Mouse (Mus musculus) intestine, postnatal 0 days (tissue): ENCODE data around the gene Dact3. TPM values are rescaled to one million over a fixed set of nuclear protein-coding genes. Genes with fewer than 3 reads are reported as not detected.

Experiments used
- ATAC-seq: fragments of 200-750 bp; cut with Nextera tagmentation; 2 replicates; pipeline ENCODE4 v1.8.0; 2017; ENCODE audit warnings: mild to moderate bottlenecking, moderate TSS enrichment, moderate library complexity
- H3K27ac ChIP-seq: fragments of 300-500 bp; sonication (generic); 2 replicates; pipeline ENCODE4 v1.5.1; 2014; ENCODE audit warnings: mild to moderate bottlenecking, low read depth, low read length, moderate library complexity
- H3K27me3 ChIP-seq: fragments of 300-500 bp; sonication (generic); replicated peaks from 2 replicates; pipeline ENCODE4 v1.6.1; 2014; ENCODE audit warnings: low read length, mixed read lengths; ENCODE audit not compliant: control insufficient read depth, insufficient read depth
- H3K36me3 ChIP-seq: fragments of 300-500 bp; sonication (generic); 2 replicates; pipeline ENCODE4 v1.6.1; 2014; ENCODE audit warnings: mild to moderate bottlenecking, moderate library complexity; ENCODE audit not compliant: control insufficient read depth, insufficient read depth
- H3K4me1 ChIP-seq: fragments of 300-500 bp; sonication (generic); replicated peaks from 2 replicates; pipeline ENCODE4 v1.6.1; 2014; ENCODE audit warnings: antibody characterized with exemption, low read length, mixed read lengths; ENCODE audit not compliant: control insufficient read depth, insufficient read depth
- H3K4me2 ChIP-seq: fragments of 300-500 bp; sonication (generic); replicated peaks from 2 replicates; pipeline ENCODE4 v1.6.1; 2014; ENCODE audit warnings: low read depth, mild to moderate bottlenecking, moderate library complexity
- H3K4me3 ChIP-seq: fragments of 300-500 bp; sonication (generic); 2 replicates; pipeline ENCODE4 v1.5.1; 2014; ENCODE audit warnings: low read depth, low read length
- H3K9ac ChIP-seq: fragments of 300-500 bp; sonication (generic); 2 replicates; pipeline ENCODE4 v1.6.1; 2014; ENCODE audit warnings: mild to moderate bottlenecking, low read depth, low read length
- H3K9me3 ChIP-seq: fragments of 300-500 bp; sonication (generic); 2 replicates; pipeline ENCODE4 v1.6.1; 2016; ENCODE audit warnings: mixed run types; ENCODE audit not compliant: control insufficient read depth
- CTCF ChIP-seq: sonication (generic); IDR thresholded peaks from 2 replicates; pipeline ENCODE4 v1.5.1; 2016; ENCODE audit warnings: low read depth, mild to moderate bottlenecking, control low read depth, antibody characterized with exemption, moderate library complexity
- WGBS: fragments of 180-500 bp; shearing (Covaris S2); extraction: QIAGEN DNeasy Blood & Tissue Kit; methylation state at CpG from one replicate; pipeline ENCODE4 v1.1.7; 2014; 5-methylcytosine and 5-hydroxymethylcytosine counted together
- polyA plus RNA-seq: library from polyadenylated mRNA; unstranded; fragments of >200 nt; fragmentation: Nextera tagmentation; extraction: Ambion mirVana; gene quantifications from 2 replicates; pipeline ENCODE4 v1.2.1, GENCODE M21; 2015

The Dact3 gene
- polyA plus RNA-seq, 1 experiment from 2014 or later, result 3.7 TPM

- Histone ChIP-seq H3K9me3 (no peaks in the 10 kb centered on the region), H3K4me3 (peak overlapping the region; percentile 91), H3K9ac (peak overlapping the region; percentile 80), H3K27me3 (no peaks in the 10 kb centered on the region), H3K4me2 (peak overlapping the region; percentile 84), H3K36me3 (peaks cover 22% of the 10 kb centered on the region), H3K27ac (peak overlapping the region; percentile 94), H3K4me1 (peaks cover 9% of the 10 kb centered on the region; the same call in 1 of the 2 replicates)
- 19% methylated on average over 6 of the region's 6 CpGs for WGBS
- 0 out of 2 replicates have a peak, but pooled peaks have one; percentile 18 for ATAC-seq
- TF ChIP-seq CTCF, result no peak
Measured at GRCm38 (mm10) chr7:16921881-16922335, 46.8 kb downstream of the Dact3 start.

DNA sequence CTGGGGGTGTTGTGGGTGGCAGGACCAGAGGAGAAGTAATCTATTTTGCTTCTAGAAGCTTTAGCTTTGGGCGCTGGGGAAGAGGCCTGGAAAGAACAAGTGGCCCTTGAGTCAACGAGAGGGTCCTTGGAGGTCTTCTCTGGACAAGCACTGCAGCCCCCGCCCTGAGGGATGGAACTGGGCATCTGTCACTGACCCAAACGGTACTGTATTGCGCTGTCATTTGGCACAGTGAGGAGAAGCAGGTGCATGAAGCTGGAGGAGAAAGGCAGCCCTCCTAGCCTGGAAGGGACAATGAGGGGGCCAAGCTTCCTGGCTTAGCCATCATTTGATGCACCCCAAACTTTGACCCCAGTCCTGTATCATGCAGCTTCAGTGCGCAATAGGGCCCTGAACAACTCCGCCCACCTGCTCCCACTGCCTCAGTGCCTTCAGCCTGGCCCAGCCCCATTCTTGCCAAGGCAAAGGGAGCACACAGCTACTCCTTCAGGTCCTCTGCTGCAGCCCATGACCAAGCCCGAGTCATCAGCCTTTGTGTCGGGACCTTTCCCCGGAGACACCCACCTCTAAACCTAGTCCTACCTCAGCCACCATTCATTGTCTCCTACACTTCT lies 47.4 kb downstream of the Dact3 start:
- 28% methylated on average over 10 of the region's 10 CpGs for WGBS
- peak overlapping the region; percentile 80 for H3K9ac ChIP-seq
- peak overlapping the region; percentile 94 for H3K27ac ChIP-seq
- ATAC-seq, result peak; percentile 5; the same call in 1 of the 2 replicates
- H3K4me3 ChIP-seq, result peak overlapping the region; percentile 91
- no peaks in the 10 kb centered on the region for H3K27me3 ChIP-seq
- H3K4me1 ChIP-seq, result peaks cover 9% of the 10 kb centered on the region; the same call in 1 of the 2 replicates
- peaks cover 16% of the 10 kb centered on the region for H3K36me3 ChIP-seq
- no peak for TF ChIP-seq CTCF
- H3K9me3 ChIP-seq, result no peaks in the 10 kb centered on the region
- H3K4me2 ChIP-seq, result peak overlapping the region; percentile 84

DNA sequence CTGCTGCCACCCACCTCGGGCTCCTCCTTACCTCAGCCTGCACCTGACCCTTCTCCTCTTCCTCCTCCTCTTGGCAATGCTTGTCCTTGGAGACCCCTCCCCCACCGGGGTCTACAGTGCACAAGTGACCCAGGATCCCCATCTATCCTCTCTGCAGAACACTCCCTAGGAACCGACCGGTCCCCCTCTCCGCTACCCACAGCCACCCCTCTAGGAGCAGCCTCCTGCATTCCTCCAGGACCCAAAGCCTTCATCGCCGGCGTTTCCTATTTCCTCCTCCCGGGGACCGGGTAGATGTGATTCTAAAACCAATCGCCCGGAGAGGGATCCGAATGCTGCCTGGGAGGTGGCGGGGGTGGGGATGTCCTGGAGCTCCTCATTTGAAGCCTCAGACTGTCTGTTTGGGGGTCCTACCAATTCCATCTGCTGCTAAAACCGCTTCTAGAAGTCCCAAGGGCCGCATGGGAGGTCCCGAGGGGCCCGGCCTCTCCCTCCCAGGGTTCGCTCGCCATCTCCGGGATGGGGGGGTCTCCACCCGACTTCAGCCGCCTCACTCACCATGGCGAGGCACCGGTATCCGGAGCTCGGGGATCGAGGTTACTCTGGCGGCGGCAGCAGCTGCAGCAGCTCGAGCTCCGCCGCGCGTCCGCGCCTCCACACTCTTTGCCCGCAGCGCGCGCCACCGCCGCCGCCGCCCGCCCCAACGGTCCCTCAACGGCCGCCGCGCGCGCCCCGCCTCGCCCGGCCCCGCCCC lies 48.3 kb downstream of the Dact3 start:
- Histone ChIP-seq H3K36me3 (peaks cover 6% of the 10 kb centered on the region; the same call in 1 of the 2 replicates), H3K27ac (peak overlapping the region; percentile 94), H3K9me3 (no peaks in the 10 kb centered on the region), H3K4me3 (peak overlapping the region; percentile 91), H3K4me2 (peak overlapping the region; percentile 84), H3K9ac (peak overlapping the region; percentile 80), H3K27me3 (no peaks in the 10 kb centered on the region), H3K4me1 (peaks cover 9% of the 10 kb centered on the region; the same call in 1 of the 2 replicates)
- WGBS, result under 1% methylated on average over 54 of the region's 57 CpGs
- ATAC-seq, result no peak
- no peak for TF ChIP-seq CTCF

DNA sequence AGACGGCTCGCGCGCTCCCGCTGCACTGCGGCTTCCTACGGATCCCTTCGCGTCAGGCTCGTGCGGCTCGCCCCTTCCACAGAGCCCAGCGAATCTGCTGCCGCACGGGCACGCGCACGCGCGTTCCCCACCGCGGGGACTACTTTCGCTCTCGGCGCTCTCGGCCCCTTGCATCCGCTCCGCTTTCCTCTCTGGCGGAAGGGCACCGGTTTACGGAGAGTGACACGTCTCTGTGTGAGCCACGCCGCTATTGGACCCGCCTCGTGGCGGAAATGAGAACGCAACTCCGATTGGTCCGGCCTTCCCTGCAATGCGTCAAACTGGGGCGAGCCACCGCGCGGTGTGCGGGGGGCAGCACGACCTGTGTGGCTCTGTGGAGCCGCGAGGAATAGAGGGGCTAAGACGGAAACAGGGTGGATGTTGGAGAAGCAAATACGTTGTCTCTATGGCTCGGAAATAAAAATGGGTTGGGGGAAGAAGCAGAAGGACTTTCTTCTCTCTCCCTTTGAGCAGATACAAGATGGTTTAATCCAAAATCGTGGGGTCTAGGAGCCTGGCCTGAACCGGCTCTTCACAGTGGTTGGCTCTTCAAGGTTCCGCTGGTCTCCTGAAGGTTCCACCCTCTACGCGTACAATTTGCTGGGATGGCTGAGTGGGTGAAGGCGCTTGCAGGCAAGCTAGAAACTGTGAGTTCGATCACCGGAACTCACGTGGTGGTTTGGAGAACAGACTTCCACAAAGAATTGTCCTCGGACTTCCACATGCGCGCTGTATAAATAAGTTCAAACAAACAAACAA lies 49.1 kb downstream of the Dact3 start, which contains the start of gene Calm3:
Calm3 (minus strand) TSS at position 78 of the 798 bp plus-strand sequence.
- peak; percentile 93 for ATAC-seq
- no peaks in the 10 kb centered on the region for H3K27me3 ChIP-seq
- no peaks in the 10 kb centered on the region for H3K9me3 ChIP-seq
- peak; percentile 45 for TF ChIP-seq CTCF
- H3K9ac ChIP-seq, result peak within 1 kb of the TSS; percentile 80
- peak within 1 kb of the TSS; percentile 94 for H3K27ac ChIP-seq
- H3K4me3 ChIP-seq, result peak within 1 kb of the TSS; percentile 91
- WGBS, result 2% methylated on average over 63 of the region's 64 CpGs
- H3K4me2 ChIP-seq, result peak within 1 kb of the TSS; percentile 84
- no peaks in the 10 kb centered on the region; the same call in 1 of the 2 replicates for H3K36me3 ChIP-seq
- peaks cover 9% of the 10 kb centered on the region; the same call in 1 of the 2 replicates for H3K4me1 ChIP-seq

DNA sequence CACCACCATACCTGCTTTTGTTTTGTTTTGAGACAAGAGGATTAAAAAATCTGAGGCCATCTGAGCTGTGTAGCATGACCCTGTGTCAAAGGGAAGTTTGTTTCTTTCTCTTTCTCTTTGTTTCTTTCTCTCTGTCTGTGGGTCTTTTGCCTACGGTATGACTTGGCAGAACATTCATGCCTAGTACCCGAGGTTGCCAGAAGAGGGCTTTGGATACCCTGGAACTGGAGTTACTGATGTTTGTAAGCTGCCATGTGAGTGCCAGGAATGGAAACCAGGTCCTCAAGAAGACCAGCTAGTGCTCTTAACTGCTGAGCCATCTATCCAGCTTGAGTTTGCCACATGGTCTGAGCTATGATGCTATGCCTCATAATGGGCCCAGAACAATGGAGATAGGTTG lies 53.2 kb downstream of the Dact3 start:
- Histone ChIP-seq H3K4me2 (no peak overlapping the region), H3K36me3 (no peaks in the 10 kb centered on the region), H3K9me3 (no peaks in the 10 kb centered on the region), H3K27me3 (no peaks in the 10 kb centered on the region), H3K9ac (no peak overlapping the region), H3K27ac (no peak overlapping the region), H3K4me3 (no peak overlapping the region), H3K4me1 (no peaks in the 10 kb centered on the region)
- peak; percentile 19; the same call in 1 of the 2 replicates for TF ChIP-seq CTCF
- WGBS, result 42% methylated on average over 2 of the region's 2 CpGs
- ATAC-seq, result no peak
